Mouse (Mus musculus) left cerebral cortex, adult 8-10 months (tissue): ENCODE results near the gene 1700019N19Rik. TPM values are rescaled to one million over a fixed set of nuclear protein-coding genes. Genes with fewer than 3 reads are reported as not detected.

Experiments used
- total RNA-seq, 4 experiments: library from RNA; stranded (reverse); gene quantifications; 2 replicates each; pipeline ENCODE4 v1.2.4; 2022

The 1700019N19Rik gene
- total RNA-seq, 4 experiments from 2014 or later, result 0.34 to 0.53 TPM; not detected in 2

Other genes with a start within 250 kb of the 1700019N19Rik start
- gene Pnlip, start 142.0 kb downstream of the 1700019N19Rik start, total RNA-seq, result 1 to 10 TPM; 2.3 to 3.4 (median 2.7) TPM
- gene Pnliprp1, start 65.6 kb downstream of the 1700019N19Rik start, total RNA-seq, result not detected
- gene Pnliprp2, start 34.7 kb downstream of the 1700019N19Rik start, total RNA-seq, result not detected
- gene Eno4, start 149.0 kb upstream of the 1700019N19Rik start, total RNA-seq, result 1 to 10 TPM; 2.2 to 3.0 (median 2.7) TPM
- gene Hspa12a, start 149.2 kb upstream of the 1700019N19Rik start, total RNA-seq, result 100 to 1,000 TPM; 180 to 214 (median 195) TPM